Mouse (Mus musculus) heart, adult 8-10 months (tissue): Measurements from ENCODE around the gene Fstl5. TPM values are rescaled to one million over a fixed set of nuclear protein-coding genes. Genes with fewer than 3 reads are reported as not detected.

Source experiments
- DNase-seq: peaks from one replicate; pipeline ENCODE4 v3.0.0; 2022; ENCODE audit warnings: low spot score
- total RNA-seq, 4 experiments: library from RNA; stranded (reverse); gene quantifications; 2 replicates each; pipeline ENCODE4 v1.2.4; 2022

Fstl5 gene
- total RNA-seq: not detected

- no peak for DNase-seq
Measured at GRCm38 (mm10) chr3:76074060-76074707, at the start of gene Fstl5. TSS of gene Fstl5 (plus strand) at chr3:76074270.

DNA sequence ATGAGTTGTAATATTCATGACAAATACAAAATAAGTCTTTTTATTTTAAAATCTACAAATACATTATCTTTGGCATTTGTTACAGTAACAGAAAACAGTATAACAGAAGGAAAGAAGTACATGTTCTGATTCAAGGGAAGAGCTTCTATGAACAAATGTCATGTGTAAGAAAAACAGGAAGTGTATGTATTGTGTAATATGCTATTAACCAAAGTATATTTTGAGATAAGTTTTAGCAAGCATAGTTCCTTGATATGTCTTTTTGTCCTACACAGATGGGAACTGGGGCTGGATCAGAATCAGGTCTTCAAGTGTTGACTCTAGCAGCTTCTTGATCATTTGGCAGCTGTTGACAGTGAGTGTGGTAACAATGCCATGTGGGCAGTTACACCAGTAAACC, 48.5 kb upstream of the Fstl5 start:
- no peak for DNase-seq

- DNase-seq: no peak
Measured at GRCm38 (mm10) chr3:76051124-76051523, 22.9 kb upstream of the Fstl5 start.

DNA sequence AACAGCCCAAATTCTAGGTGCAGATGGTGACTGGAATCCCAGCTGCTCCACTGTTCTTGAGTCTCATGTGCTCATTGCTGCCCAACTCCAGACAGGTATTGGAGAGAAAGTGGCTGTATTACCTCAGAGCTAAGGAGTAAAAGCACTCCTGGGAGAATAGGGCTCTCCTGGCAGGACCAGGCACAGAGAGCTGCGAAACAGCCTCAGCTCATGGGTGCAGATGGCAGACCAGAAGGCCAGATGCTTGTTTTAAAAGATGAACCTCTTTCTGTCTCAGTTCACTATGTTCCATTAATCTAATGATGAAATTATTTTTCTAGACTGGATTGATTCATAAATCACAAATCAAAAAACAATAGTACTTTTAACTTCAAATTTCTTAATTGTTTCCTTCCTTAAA, 12.1 kb upstream of the Fstl5 start:
- no peak for DNase-seq

DNA sequence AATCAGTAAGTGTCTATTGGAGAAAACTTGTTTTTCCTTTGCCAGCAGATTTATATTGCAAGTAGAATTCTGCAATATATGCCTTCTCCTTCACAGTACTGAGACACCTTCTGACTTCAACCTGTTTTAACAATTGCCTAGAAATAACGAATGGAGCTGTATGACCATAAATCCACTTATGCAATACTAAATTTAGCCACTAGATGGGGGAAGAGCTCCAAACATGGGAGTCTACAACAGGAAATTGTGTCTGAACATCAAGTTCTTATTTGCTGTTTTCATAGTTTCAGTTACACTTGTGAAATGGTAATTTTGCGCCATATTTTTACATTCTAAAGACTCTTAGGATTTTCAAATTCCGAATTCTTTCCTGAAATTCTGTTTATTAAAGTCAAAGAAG, 6.2 kb upstream of the Fstl5 start:
- DNase-seq: peak; percentile 68

GRCm38 (mm10) chr3:76072826-76073225, 1.2 kb upstream of the Fstl5 start:
- DNase-seq: no peak

- no peak for DNase-seq
Measured at GRCm38 (mm10) chr3:76140445-76140844, 66.4 kb downstream of the Fstl5 start.

DNA sequence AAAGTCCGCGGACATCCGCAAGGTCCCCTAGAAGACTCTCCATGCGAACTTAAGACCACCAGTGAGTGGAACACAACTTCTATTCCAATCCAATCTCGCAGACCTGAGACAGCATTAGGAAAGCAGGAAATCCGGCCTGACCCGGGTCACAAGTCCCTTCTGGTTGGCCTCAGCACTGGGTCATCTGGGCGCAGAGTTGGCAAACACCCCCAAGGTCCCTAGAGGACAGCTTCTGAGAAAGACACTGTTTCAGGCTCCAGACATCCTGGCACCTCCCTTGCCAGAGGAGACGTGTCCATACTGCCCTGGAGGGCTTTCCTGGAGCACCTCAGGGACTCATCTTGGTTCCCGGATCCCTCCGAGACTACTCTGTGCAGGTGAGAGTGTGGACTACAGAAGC, 73.8 kb downstream of the Fstl5 start:
- no peak for DNase-seq

DNA sequence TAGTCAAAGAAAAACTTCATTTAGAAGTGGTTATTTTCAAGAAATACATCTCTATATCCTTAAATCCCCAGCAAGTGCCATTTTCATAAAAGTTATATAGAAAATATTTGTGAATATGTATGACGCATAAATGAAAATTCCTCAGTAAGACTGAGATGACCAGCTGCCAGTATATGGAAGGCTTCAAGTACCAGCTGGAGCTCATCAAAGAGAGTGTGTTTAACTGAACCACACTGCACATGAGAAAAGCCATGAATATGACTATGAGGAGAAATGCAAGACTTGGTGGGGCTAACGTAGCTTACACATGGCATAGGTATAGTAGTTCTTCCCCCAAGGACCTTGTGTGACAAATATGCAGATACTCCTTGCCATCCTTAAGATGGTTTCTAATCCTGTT, 164.8 kb downstream of the Fstl5 start:
- no peak for DNase-seq

DNA sequence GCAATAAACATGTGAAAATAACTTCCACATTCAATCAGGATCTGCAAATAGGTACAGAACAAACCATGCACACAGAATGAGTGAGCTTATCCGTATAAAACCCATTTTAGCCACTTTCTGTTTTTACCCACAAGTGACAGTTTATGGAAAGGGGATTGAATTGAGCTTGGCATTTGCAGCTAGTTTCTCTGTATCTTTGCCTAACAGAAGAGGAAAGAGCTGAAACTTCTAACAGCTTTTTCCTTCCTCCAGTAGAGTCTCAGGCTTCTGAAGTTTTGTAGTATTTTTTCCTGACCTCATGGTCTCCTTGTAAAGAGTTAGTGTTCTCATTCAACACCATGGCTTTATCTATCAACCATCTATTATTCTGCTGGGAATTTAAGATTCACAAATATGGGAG, 177.3 kb downstream of the Fstl5 start:
- DNase-seq: no peak

- DNase-seq: no peak
Measured at GRCm38 (mm10) chr3:76292993-76293392, 218.9 kb downstream of the Fstl5 start.

- DNase-seq: no peak
Measured at GRCm38 (mm10) chr3:76294394-76294793, 220.3 kb downstream of the Fstl5 start.

DNA sequence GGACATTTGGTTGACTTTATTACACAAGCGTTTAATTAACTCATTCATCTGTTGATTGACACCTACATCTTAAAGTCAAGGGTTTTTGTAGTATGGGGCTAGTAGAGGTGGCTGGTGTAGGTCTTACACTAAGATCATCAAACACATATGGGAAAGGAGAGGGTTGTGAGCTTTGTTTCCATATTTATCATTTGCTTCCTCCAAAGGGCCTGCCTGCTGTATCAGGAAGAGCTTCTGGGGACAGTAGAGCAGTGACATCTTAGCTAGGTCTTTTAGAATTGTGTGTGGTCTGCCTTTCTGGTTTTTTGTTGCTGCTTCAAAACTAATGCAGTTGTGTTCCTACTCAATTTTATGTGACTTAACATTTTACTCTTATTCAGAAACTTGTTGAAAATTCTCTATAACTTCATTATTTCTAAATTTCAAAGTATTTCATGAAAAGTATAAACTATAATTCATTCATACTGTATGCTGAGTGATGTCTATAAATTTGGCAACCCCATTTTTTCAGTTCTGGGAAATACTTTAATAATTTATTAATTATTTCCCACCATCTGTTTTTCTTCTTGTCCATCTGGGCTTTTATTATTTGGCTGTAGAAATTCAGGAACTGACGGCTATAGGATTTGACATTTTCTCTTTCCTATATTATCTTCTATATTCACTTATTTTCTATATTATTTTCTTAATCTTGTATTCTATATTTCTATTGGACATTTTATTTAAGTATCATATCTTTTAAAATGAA, 227.1 kb downstream of the Fstl5 start:
- no peak for DNase-seq

DNA sequence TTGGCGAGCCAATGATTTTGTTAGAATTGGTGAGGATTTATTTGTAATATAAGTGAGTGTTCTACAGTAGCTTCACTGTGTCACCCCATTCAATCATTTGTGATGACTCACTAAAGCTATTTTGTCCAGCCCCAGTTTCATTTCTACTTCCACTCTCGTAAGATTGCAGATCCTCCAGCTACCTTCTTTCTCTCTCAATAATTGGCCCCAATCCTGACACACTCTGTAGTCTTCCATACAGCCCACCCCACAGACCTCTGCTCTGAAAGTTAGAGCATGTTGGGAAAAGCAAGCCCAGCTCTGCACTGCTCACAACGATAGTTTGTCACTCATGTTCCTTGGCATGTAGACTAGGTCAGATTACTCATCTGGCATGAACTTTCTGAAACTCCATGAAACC, 242.9 kb downstream of the Fstl5 start:
- no peak for DNase-seq

GRCm38 (mm10) chr3:76319531-76319930, 245.5 kb downstream of the Fstl5 start:
- DNase-seq: no peak

GRCm38 (mm10) chr3:76322431-76322830, 248.4 kb downstream of the Fstl5 start:
- no peak for DNase-seq

GRCm38 (mm10) chr3:76336922-76337321, 262.9 kb downstream of the Fstl5 start:
- no peak for DNase-seq

- no peak for DNase-seq
Measured at GRCm38 (mm10) chr3:76367000-76367399, 292.9 kb downstream of the Fstl5 start.

- no peak for DNase-seq
Measured at GRCm38 (mm10) chr3:76369910-76370309, 295.8 kb downstream of the Fstl5 start.

GRCm38 (mm10) chr3:76428775-76429372, 354.8 kb downstream of the Fstl5 start:
- no peak for DNase-seq

DNA sequence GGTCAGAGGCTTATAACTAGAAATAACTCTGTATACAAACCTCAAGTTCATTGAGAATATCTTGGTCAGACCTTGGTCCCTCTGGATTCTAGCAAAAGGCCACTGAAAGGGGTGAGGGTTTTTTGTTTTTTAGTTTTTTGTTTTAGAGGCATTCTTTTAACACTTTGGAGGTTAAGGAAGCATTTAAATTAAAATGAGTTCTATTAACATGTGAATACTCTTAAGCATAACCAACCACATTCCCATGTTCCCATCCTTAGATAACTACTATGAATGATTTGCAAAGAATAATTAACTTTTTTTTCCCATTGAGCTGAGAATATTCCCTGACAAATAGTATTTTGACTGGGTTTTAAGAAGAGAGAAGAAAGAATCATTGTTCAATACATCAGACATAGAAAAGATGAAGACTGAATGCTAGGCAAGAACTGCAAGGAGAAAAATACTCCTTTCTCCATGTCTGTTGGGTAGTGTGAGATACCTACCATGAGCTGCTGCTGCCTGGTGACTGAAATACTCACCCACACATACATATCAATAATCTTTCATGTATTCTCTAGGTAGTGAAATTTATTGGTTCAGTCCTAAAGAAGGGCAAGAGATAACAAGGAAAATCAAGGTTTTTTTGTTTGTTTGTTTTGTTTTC, 393.3 kb downstream of the Fstl5 start:
- no peak for DNase-seq

DNA sequence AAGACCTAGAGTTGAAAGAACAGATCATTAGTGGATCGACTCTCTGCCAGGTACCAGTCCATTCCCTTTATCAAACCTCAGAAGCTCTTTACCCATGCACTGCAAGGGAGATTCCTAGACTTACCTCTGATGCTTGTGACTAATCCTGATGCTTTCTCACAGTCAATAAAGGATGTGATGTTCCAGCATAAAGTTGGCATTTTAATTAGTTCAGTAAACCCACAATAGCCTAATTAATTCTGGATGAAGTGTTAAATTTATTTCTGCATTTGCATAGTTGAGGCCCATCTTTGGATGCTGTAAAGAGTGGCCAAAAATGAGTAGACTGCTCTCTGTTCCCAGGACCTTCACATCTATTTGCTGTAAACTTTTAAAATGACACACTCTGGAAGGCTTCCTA, 394.1 kb downstream of the Fstl5 start:
- DNase-seq: no peak

DNA sequence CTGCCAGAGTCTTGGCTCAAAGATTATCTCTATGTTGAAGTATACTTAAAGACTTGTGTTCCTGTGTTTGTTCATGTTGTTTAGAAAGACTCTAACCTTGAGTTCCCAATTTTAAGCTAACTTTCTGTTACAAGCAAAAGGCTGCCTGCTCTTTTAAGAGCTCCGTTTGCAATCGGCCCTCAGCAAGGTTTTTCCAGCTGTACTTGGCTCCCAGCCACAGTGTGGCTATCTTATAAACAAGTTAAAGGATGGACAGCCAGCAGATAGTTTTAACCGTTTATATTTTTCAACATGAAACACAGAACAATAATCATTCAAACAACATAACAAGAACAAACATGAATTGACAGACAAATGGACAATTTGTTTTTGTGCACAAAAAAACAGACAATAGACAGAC, 433.8 kb downstream of the Fstl5 start:
- peak; percentile 16 for DNase-seq
